Mouse (Mus musculus): ENCODE data around the gene Cacna2d4.

Gene Cacna2d4

GRCm38 (mm10) chr6:119395421-119396308 is 159.3 kb downstream of the Cacna2d4 start:
- DNase-seq, result peak; percentile 14

- peak; percentile 80 for DNase-seq
These were observed 159.9 kb downstream of the Cacna2d4 start for GRCm38 (mm10) chr6:119396309-119396634.

- no peak for DNase-seq
These were observed 163.0 kb downstream of the Cacna2d4 start for GRCm38 (mm10) chr6:119399371-119399770.

GRCm38 (mm10) chr6:119400649-119401048 is 164.3 kb downstream of the Cacna2d4 start:
- no peak for DNase-seq

- DNase-seq, result no peak
These were observed 165.4 kb downstream of the Cacna2d4 start for GRCm38 (mm10) chr6:119401545-119402304.
